ENCODE assay signal across 10 mouse cellular contexts in the genomic region with DNA sequence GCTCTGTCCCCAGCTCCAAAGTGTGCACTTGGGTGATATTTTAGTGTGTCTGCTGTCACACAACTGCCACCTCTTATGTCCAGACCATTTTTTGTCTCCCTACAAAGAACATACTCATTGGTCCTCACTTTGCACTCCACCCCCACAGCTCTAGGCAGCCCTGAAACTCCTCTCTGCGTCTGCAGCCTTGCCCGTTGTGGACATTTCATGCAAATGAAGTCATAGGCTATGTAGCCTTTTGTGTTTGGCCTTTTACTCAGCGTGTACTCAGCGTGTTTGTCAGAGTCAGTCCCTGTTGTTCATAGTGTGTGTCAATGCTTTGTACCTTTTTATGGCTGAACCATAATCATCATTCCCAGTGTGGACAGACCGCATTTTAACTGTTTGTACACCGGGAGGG. TPM values are rescaled to one million over a fixed set of nuclear protein-coding genes. Genes with fewer than 3 reads are reported as not detected.
DNase-seq lines count a peak whose midpoint lies in the region; ATAC-seq and TF ChIP-seq lines count a peak whose summit lies in the region.
"Had no signal": no experiment of that assay in that cellular context is flagged by ENCODE, and none has a peak within 500 bp of the region (broad histone marks: within the 10 kb centered on the region; RNA-seq: fewer than 3 reads in every experiment).

No protein-coding gene starts in this region.

- 64% methylated on average over 6 of the region's 6 CpGs for WGBS in limb, embryonic 15.5 days
- WGBS in hindbrain, embryonic 14.5 days = 75% methylated on average over 6 of the region's 6 CpGs

- peak overlapping the region; percentile 48 for H3K4me2 ChIP-seq in CH12.LX (ENCODE audit: insufficient read depth, low read depth, poor library complexity, severe bottlenecking)
- H3K4me2 ChIP-seq in limb, embryonic 15.5 days = no peak overlapping the region
- H3K4me2 ChIP-seq in hindbrain, embryonic 14.5 days (replicated peaks) = no peak overlapping the region
- H3K4me2 ChIP-seq: lung, embryonic 15.5 days had no signal

- dilution Hi-C loops in CH12.LX (cut with MboI; ENCODE audit: extremely low pct_ligation_motif_present, extremely low pct_unique_long_range_greater_than_20kb, low sequenced_read_pairs) = no loop called here

- H3K79me2 ChIP-seq in CH12.LX (replicated peaks; ENCODE audit: control insufficient read depth, extremely low read depth, insufficient read depth, poor library complexity, severe bottlenecking) = peaks cover 90% of the 10 kb centered on the region

- H3K27ac ChIP-seq in CH12.LX (ENCODE audit: insufficient read depth, low read depth) = peak overlapping the region; percentile 82
- peak overlapping the region; percentile 58 for H3K27ac ChIP-seq in cortical plate, adult 2 months (ENCODE audit: insufficient read depth, low read length)
- peak overlapping the region; percentile 52 for H3K27ac ChIP-seq in limb, embryonic 15.5 days
- H3K27ac ChIP-seq in hindbrain, embryonic 14.5 days = no peak overlapping the region
- H3K27ac ChIP-seq: lung, embryonic 15.5 days had no signal

- H3K4me1 ChIP-seq in CH12.LX (ENCODE audit: control insufficient read depth in 1 of 2, insufficient read depth in 2 of 2) = peaks cover 15 to 73% of the 10 kb centered on the region in 2 experiments
- peaks cover 20% of the 10 kb centered on the region for H3K4me1 ChIP-seq in cortical plate, adult 2 months (ENCODE audit: control insufficient read depth, insufficient read depth, low read length)
- peaks cover 46% of the 10 kb centered on the region for H3K4me1 ChIP-seq in limb, embryonic 15.5 days
- peaks cover 15% of the 10 kb centered on the region for H3K4me1 ChIP-seq in hindbrain, embryonic 14.5 days (replicated peaks; ENCODE audit: control insufficient read depth, insufficient read depth, low read length)

- in situ Hi-C loops in CH12.LX (cut with MboI; ENCODE audit: low pct_ligation_motif_present, low pct_unique_long_range_greater_than_20kb, low sequenced_read_pairs) = loop anchor here (25.0 kb wide), 1 partner anchor 413 kb away; a partner anchor contains a TSS

- peak overlapping the region; percentile 27; the same call in 1 of the 2 replicates for H3K9ac ChIP-seq in CH12.LX (ENCODE audit: insufficient read depth, low read depth)
- no peak overlapping the region for H3K9ac ChIP-seq in limb, embryonic 15.5 days
- H3K9ac ChIP-seq in hindbrain, embryonic 14.5 days = no peak overlapping the region
- H3K9ac ChIP-seq: lung, embryonic 15.5 days had no signal

- TF ChIP-seq EP300 in CH12.LX (IDR thresholded peaks at IDR 0.05; ENCODE audit: low read length) = no peak

- H3K9me3 ChIP-seq in CH12.LX (replicated peaks; ENCODE audit: low read length) = no peaks in the 10 kb centered on the region
- no peaks in the 10 kb centered on the region for H3K9me3 ChIP-seq in limb, embryonic 15.5 days
- H3K9me3 ChIP-seq in hindbrain, embryonic 14.5 days (ENCODE audit: control insufficient read depth, low read length) = no peaks in the 10 kb centered on the region
- H3K9me3 ChIP-seq: lung, embryonic 15.5 days had no signal

- no peaks in the 10 kb centered on the region for H3K27me3 ChIP-seq in CH12.LX (replicated peaks)
- H3K27me3 ChIP-seq in limb, embryonic 15.5 days = no peaks in the 10 kb centered on the region
- H3K27me3 ChIP-seq in hindbrain, embryonic 14.5 days (ENCODE audit: control insufficient read depth, insufficient read depth, low read length) = no peaks in the 10 kb centered on the region
- H3K27me3 ChIP-seq: lung, embryonic 15.5 days had no signal

- intact Hi-C loops in heart, postnatal 36 days (cut with DNase I) = no loop called here
- intact Hi-C loops in left cerebral cortex, postnatal 4 days (cut with DNase I) = no loop called here

- ATAC-seq in limb, embryonic 15.5 days (ENCODE audit: insufficient number of reproducible peaks, low FRiP score, low TSS enrichment, low read depth) = no peak
- ATAC-seq in hindbrain, embryonic 14.5 days (ENCODE audit: low FRiP score) = no peak

- H3K36me3 ChIP-seq in CH12.LX (replicated peaks in 1 of 2; ENCODE audit: control insufficient read depth in 1 of 2, insufficient read depth in 1 of 2, low read length in 1 of 2) = peaks cover 63 to 70% of the 10 kb centered on the region in 2 experiments
- H3K36me3 ChIP-seq in limb, embryonic 15.5 days = peaks cover 68% of the 10 kb centered on the region
- peaks cover 74% of the 10 kb centered on the region for H3K36me3 ChIP-seq in hindbrain, embryonic 14.5 days (replicated peaks; ENCODE audit: control insufficient read depth, insufficient read depth)

- no peak for TF ChIP-seq CTCF in CH12.LX (conservative IDR thresholded peaks at IDR 0.05 in 1 of 2, IDR thresholded peaks at IDR 0.05 in 1 of 2; ENCODE audit: low read depth in 2 of 2, low read length in 2 of 2)
- no peak for TF ChIP-seq CTCF in cortical plate, adult 2 months (IDR thresholded peaks at IDR 0.05; ENCODE audit: extremely low read depth, insufficient read depth, low read length)

- DNase-seq in heart, adult 11 months = peak; percentile 93
- no peak for DNase-seq in heart, postnatal 36 days
- DNase-seq in CH12.LX (ENCODE audit: extremely low read depth) (no peak), MN1 (ENCODE audit: low spot score) (no peak)
- no peak for DNase-seq in hindbrain, embryonic 14.5 days (ENCODE audit: low spot score)
- DNase-seq in left cerebral cortex, postnatal 4 days = no peak
- DNase-seq: cerebellum, adult 9-11 months had no signal

- no peak for TF ChIP-seq POLR2A in CH12.LX (IDR thresholded peaks at IDR 0.05; ENCODE audit: low read depth, low read length)
- TF ChIP-seq POLR2A in cortical plate, adult 2 months (IDR thresholded peaks at IDR 0.05; ENCODE audit: extremely low read depth, insufficient read depth, low read length) = no peak

- no peak overlapping the region for H3K4me3 ChIP-seq in CH12.LX (replicated peaks in 1 of 3; ENCODE audit: low read depth in 2 of 3, low read length in 2 of 3, poor library complexity in 1 of 3)
- H3K4me3 ChIP-seq in cortical plate, adult 2 months (ENCODE audit: insufficient read depth, low read length) = no peak overlapping the region
- no peak overlapping the region for H3K4me3 ChIP-seq in limb, embryonic 15.5 days
- no peak overlapping the region for H3K4me3 ChIP-seq in hindbrain, embryonic 14.5 days (replicated peaks; ENCODE audit: low read length)
- H3K4me3 ChIP-seq: lung, embryonic 15.5 days had no signal

- TF ChIP-seq RAD21 in CH12.LX (IDR thresholded peaks at IDR 0.05; ENCODE audit: low read depth, low read length) = no peak

TF ChIP-seq in CH12.LX, 34 proteins besides CTCF, POLR2A, EP300 and RAD21 (continues in another document):
- TF ChIP-seq RCOR1 (conservative IDR thresholded peaks at IDR 0.05; ENCODE audit: low read depth, low read length) (no peak), ZNF384 (IDR thresholded peaks at IDR 0.05; ENCODE audit: low read depth, low read length) (no peak), BHLHE40 (IDR thresholded peaks at IDR 0.05; ENCODE audit: low read depth, low read length) (no peak), CHD2 (IDR thresholded peaks at IDR 0.05; ENCODE audit: low read length) (peak; percentile 28; the same call in 1 of the 2 replicates), ZC3H11A (IDR thresholded peaks at IDR 0.05; ENCODE audit: low read depth, low read length) (no peak), MEF2A (IDR thresholded peaks at IDR 0.05; ENCODE audit: borderline replicate concordance, low read depth, low read length) (0 out of 2 replicates have a peak, but pooled peaks have one; percentile 14), E2F4 (IDR thresholded peaks at IDR 0.05; ENCODE audit: insufficient replicate concordance, low read depth, low read length) (no peak), JUN (IDR thresholded peaks at IDR 0.05; ENCODE audit: insufficient read depth, low read depth, low read length) (no peak), PAX5 (IDR thresholded peaks at IDR 0.05; ENCODE audit: low read length) (no peak), MAZ (IDR thresholded peaks at IDR 0.05; ENCODE audit: low read depth, low read length) (no peak)

RNA-seq across cellular contexts. Expression of a gene that starts 9.8 kb away (rescaled TPM):
- 100 to 1,000 TPM; 191 to 237 TPM for total RNA-seq in heart, postnatal 36 days (2021)
- total RNA-seq in CH12.LX (2012; rRNA removed) = 55.3 and 64.6 TPM in 2 replicates
- total RNA-seq in CH12.LX (2014; rRNA removed) = 60.9 and 62.8 TPM in 2 replicates
- 151 and 154 TPM in 2 replicates for polyA plus RNA-seq in CH12.LX (2012; ENCODE audit: insufficient read length, low read depth)
- 51.9 and 54.9 TPM in 2 replicates for polyA plus RNA-seq in cortical plate, adult 2 months (2012; rRNA removed)
- 56.3 and 64.5 TPM in 2 replicates for polyA plus RNA-seq in limb, embryonic 15.5 days (2015; fragmentation: Nextera tagmentation; extraction: Ambion mirVana)
- 23.1 and 23.2 TPM in 2 replicates for polyA plus RNA-seq in hindbrain, embryonic 14.5 days (2014; fragmentation: Nextera tagmentation; extraction: Ambion mirVana)
- 10 to 100 TPM; 45.2 to 55.7 TPM for total RNA-seq in left cerebral cortex, postnatal 4 days (2021)

RNA-seq across cellular contexts. Expression of a gene that starts 23.7 kb away (rescaled TPM):
- 10 to 100 TPM; 65.3 to 71.7 TPM for total RNA-seq in heart, postnatal 36 days (2021)
- total RNA-seq in CH12.LX (2012; rRNA removed) (38.3 and 44.2 TPM in 2 replicates), CH12.LX (2014; rRNA removed) (32.4 and 35.0 TPM in 2 replicates)
- polyA plus RNA-seq in CH12.LX (2012; ENCODE audit: insufficient read length, low read depth) = 48.5 and 52.3 TPM in 2 replicates
- 56.4 and 57.2 TPM in 2 replicates for polyA plus RNA-seq in cortical plate, adult 2 months (2012; rRNA removed)
- 70.7 and 71.9 TPM in 2 replicates for polyA plus RNA-seq in limb, embryonic 15.5 days (2015; fragmentation: Nextera tagmentation; extraction: Ambion mirVana)
- 87.6 and 89.3 TPM in 2 replicates for polyA plus RNA-seq in hindbrain, embryonic 14.5 days (2014; fragmentation: Nextera tagmentation; extraction: Ambion mirVana)
- 100 to 1,000 TPM; 126 to 131 TPM for total RNA-seq in left cerebral cortex, postnatal 4 days (2021)

RNA-seq across cellular contexts. Expression of a gene that starts 28.7 kb away (rescaled TPM):
- 1 to 10 TPM; 7.9 to 9.9 TPM for total RNA-seq in heart, postnatal 36 days (2021)
- total RNA-seq in CH12.LX (2012; rRNA removed) (393 and 482 TPM in 2 replicates), CH12.LX (2014; rRNA removed) (415 and 425 TPM in 2 replicates)
- 354 and 405 TPM in 2 replicates for polyA plus RNA-seq in CH12.LX (2012; ENCODE audit: insufficient read length, low read depth)
- 26.9 and 27.1 TPM in 2 replicates for polyA plus RNA-seq in cortical plate, adult 2 months (2012; rRNA removed)
- 33.6 and 36.1 TPM in 2 replicates for polyA plus RNA-seq in limb, embryonic 15.5 days (2015; fragmentation: Nextera tagmentation; extraction: Ambion mirVana)
- polyA plus RNA-seq in hindbrain, embryonic 14.5 days (2014; fragmentation: Nextera tagmentation; extraction: Ambion mirVana) = 28.5 and 29.7 TPM in 2 replicates
- 10 to 100 TPM; 19.0 to 20.5 TPM for total RNA-seq in left cerebral cortex, postnatal 4 days (2021)

RNA-seq across cellular contexts. Expression of a gene that starts 33.4 kb away (rescaled TPM):
- 10 to 100 TPM in 1 of 2 experiments, 1 to 10 TPM in 1; 9.7 to 18.2 TPM for total RNA-seq in heart, postnatal 36 days (2021)
- 23.3 and 27.4 TPM in 2 replicates for total RNA-seq in CH12.LX (2012; rRNA removed)
- 13.9 and 14.9 TPM in 2 replicates for total RNA-seq in CH12.LX (2014; rRNA removed)
- polyA plus RNA-seq in CH12.LX (2012; ENCODE audit: insufficient read length, low read depth) = 29.0 and 36.3 TPM in 2 replicates
- polyA plus RNA-seq in cortical plate, adult 2 months (2012; rRNA removed) = 11.5 TPM in 2 replicates
- 23.6 and 25.1 TPM in 2 replicates for polyA plus RNA-seq in limb, embryonic 15.5 days (2015; fragmentation: Nextera tagmentation; extraction: Ambion mirVana)
- 8.5 and 9.0 TPM in 2 replicates for polyA plus RNA-seq in hindbrain, embryonic 14.5 days (2014; fragmentation: Nextera tagmentation; extraction: Ambion mirVana)
- 10 to 100 TPM; 26.4 to 33.6 TPM for total RNA-seq in left cerebral cortex, postnatal 4 days (2021)
